Mouse (Mus musculus): Measurements from ENCODE around the gene Atg16l1. TPM values are rescaled to one million over a fixed set of nuclear protein-coding genes. Genes with fewer than 3 reads are reported as not detected.
"Not testable (repeated sequence)": the region's sequence is repeated elsewhere in the genome, so short reads cannot be mapped to it uniquely, and the experiment has no call there.

Atg16l1 gene
- total RNA-seq, 4 experiments from 2014 or later = 14.4 to 18.5 (median 16.4) TPM

DNA sequence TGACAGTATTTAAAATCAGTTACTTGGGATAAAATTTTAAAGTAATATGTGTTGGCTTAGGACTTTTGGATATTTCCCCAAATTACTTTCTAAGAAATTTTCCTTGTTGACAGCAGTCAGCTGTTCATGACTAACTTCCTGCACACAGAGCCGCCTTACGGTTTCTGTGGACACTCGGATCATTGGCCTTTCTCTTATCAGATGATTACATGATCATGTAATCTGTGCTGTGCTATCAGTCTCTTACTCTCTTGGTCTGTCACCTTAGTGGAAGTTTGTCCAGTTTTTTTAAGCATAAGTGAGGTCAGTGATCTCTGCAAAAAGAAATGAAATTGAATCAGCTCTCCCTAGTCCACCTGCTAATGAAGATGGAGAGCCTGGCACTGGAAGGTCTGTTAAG is 16.1 kb downstream of the Atg16l1 start:
- no peak for DNase-seq (ENCODE audit: low spot score in 2 of 2)

DNA sequence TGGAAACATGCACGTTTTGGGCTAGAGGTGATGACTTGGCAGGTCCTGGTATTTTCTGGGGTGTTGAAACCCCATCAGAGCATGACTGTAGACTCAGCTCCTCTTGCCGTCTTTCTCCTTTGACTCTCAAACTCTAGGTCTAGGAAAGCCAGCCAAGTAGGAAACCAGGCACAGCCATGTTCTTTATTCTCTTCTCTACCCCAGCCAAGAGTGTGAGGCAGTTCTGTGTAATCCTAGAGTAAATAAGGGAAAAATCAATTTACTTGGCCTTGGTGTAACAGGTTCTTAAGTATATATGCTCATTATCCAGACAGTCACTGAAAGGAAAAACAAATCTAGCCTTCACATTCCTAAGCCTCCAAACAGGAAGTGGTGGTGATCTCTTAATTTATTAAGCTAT is 17.7 kb downstream of the Atg16l1 start:
- no peak for DNase-seq (ENCODE audit: low spot score in 2 of 2)

DNA sequence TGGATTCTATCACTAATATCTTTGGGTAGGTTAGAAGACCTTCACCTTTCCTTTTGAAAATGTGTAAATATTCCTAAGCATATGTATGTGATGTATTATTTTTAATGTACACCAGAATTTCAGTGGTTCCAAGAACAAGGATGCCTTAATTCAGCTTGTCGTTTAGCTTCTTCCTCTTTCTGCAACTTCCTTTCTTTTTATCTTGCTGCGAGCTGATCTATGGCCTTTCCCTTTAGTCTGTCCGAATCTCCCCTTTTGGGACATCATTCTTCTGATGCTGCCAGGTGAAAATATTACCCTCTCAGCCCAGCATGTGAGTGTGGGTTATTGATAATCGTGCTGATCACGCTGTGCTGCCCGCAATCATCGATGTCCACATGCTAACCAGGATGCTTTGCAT is 19.2 kb downstream of the Atg16l1 start:
- no peak for DNase-seq (ENCODE audit: low spot score in 2 of 2)

DNA sequence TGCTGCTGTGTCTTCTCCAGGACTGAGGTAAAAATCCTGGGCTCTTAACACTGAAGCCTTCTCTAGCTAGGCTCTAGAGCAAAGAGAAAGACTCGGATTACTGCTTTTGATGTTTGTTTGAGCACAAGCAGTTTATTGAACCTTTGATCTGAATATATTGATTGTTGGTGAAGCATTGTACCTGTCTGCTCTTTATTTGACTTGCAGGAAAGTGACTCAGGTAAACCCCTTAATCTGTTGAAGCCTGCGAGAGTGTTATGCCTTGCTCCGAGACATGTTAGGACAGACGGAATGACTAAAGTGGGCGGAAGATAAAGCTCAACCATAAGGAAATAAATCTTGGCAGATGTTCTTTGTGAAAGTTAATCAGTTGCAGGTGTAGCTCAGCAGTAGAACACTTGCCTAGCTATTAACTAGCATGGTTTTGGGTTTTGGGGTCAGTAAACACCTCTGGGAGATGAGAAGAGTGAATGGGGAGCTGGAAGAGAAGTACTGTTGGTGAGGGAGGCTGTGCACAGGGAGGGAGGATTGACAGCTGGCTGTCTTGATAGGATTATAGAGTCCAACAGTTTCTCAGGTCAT is 23.6 kb downstream of the Atg16l1 start:
- no peak for DNase-seq (ENCODE audit: low spot score in 2 of 2)

DNA sequence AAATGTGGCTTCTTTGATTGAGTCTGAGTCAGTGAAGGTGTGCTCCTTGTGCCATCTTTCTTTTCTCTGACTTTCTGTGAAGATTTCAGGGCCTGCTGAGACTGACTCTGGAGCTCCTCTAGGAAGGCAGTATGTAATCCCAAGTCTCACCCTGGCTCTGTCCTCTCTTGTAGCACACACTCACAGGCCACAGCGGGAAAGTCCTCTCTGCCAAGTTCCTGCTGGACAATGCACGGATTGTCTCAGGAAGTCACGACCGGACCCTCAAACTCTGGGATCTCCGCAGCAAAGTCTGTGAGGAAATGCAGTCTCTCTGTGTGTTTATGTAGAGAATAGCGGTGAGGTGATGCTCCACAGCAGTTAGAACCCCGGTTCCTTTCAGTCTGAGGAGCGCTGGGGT is 30.0 kb downstream of the Atg16l1 start:
- DNase-seq (ENCODE audit: low spot score in 2 of 2) = no peak

DNA sequence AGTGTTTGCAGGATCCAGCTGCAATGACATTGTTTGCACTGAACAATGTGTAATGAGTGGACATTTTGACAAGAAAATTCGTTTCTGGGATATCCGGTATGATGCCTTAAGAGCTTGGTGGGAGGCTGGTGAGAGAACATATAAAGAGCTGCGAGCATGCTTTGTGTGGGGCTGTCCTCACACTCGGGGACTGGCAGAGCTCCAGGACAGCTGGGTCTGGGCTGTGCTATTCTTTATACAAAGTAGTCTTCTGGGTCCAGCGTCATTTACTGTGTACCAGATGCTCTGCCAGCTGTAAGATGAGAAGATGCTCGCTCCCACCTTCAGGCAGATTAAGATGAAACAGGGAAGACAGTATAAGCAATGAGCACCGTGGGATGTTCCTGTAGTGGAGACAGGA is 30.6 kb downstream of the Atg16l1 start:
- DNase-seq (ENCODE audit: low spot score in 2 of 2) = no peak

DNA sequence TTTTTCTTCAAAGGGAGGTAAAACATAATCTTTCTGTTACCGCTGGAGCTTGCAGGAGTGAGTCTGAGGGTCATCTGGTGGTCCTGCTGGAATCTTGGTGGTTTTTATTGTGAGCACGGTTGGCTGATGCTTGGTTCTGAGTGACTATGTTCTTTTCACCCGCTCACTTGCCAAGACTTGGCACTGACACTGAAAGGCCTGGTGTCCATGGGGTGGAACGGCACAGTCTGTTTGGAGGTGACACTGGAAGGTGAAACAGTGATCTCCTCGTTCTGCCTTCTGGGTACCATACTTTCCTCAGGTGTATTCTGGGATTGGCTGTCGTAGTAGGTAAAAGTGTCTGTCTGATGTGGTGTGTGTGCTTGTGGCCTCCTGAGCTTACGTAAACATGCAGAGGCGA is 34.0 kb downstream of the Atg16l1 start:
- DNase-seq (ENCODE audit: low spot score in 2 of 2) = no peak

DNA sequence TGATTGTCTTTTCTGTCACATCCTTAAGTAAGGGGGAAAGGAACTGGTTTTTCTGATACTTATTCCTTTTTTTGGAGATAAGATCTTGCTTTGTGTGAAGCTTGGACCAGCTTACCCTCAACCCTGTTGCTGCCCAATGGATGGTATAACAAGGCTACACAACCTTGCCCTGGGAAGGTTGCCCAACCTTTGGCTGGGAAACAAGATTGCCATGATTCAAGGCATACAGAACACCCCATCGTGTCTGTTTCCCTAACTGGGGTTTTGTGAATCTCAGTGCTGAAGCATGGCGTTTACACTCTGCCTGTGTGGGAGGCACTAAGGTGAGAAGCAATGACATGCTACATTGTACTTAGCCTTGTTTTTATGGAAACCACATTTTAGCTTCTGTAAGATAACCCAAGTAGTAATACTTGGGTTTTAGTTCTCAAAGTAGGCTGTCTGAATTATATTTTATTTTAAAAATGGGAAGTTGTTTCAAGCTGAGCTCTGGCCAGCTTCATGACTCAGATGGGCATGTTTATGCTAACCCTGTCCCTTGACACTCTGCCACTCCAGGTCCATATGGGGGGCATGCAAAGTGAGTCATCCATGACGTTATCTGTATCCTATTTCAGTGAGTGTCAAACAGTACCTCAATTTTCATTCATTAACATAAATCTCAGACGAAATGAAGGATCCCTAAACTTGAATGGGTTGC is 36.9 kb downstream of the Atg16l1 start:
- no peak for DNase-seq (ENCODE audit: low spot score in 2 of 2)

DNA sequence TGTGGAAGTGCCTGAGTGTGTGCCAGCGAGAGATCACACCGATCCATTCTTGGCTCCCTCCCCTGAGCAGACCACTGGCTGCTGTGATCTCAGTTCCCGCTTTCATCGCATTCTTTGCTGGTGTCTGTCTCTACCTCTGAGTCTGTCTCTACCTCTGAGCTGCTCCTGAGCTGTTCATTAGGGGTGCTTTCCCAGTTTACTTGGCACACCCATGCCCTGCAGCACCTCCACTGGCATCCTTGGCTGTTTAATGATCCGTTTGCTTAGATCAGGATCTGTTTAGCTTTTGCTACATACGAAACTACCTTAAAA is 37.4 kb downstream of the Atg16l1 start:
- no peak for DNase-seq (ENCODE audit: low spot score in 2 of 2)

DNA sequence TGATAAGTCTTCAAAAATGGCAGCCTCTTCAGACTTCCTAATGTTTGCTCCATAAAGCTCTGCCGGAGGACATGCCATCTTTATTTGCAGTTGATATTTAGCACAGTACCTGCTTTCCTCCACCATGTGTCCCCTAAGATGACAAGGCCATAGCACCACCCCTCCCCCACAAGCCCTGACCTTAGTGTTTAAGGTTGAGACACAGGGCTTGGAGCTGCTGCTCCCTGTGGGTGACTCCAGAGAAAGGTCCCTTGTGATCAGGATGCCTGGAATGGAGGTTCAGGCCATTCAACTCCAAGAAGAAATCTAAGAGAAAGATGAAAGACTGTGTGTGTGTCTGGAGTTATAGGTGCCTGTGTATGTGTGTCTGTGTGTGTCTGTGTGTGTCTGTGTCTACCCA is 42.0 kb downstream of the Atg16l1 start:
- no peak for DNase-seq (ENCODE audit: low spot score in 2 of 2)

DNA sequence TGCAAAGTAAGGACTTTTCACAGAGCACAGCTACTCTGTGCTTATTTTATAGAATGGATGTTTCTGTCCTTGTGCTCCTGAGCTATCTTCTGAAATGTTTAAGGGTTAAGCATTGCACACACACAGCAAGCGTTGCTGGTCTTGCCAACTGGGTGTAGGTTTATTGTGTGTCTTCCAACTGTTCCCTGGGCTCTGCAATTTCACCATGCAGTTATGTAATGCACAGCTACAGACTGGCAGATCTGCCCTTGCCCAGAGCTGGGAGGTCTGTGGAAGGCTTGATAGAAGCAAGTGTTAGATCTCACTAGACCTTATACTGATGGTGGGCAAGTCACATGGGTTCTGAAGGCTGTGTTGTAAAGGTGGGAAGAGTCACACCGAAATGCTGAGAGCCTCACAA is 42.6 kb downstream of the Atg16l1 start:
- DNase-seq (ENCODE audit: low spot score in 2 of 2) = no peak

DNA sequence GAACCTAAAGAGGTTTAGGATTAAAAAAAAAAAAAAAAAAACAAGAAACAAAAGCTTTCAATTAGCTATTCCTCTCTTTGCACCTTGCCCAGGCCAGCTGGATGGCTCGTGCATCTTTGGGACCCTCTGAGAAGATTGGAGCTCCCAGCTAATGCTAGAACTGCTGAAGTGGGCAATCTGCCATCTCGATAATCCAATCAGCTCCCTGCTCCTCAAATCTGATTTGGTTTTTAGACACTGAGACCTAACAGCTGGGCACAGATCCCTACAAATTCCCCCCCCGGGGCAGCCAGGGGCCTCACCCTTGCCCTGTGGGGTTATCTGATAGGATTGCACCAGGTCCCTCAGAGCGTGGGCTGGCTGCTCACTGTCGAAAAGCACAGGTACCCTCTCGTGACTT is 47.9 kb downstream of the Atg16l1 start, which contains the start of gene Sag:
TSS of gene Sag (plus strand) at position 105 of the 400 bp plus-strand sequence.
- DNase-seq (ENCODE audit: low spot score in 2 of 2) = no peak

DNA sequence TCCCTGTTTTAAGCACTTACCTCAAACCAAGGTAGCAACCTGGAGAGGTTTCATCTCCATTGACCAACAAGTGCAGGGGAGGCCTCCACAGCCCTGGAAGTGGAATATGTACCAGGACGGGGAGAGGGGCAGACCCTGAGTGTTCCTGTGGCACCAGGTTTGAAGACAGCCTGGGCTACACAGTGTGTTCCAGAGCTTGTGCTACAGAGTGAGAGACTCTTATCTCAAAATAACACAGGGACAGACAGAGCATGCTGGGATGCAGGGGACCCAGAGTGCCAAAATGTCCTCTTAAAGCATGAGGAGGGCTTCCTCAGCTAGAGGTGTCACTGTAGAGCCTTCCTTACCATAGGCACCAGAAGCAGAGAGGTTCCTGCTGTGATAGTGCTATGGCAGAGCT is 52.1 kb downstream of the Atg16l1 start:
- DNase-seq (ENCODE audit: low spot score in 2 of 2) = no peak

DNA sequence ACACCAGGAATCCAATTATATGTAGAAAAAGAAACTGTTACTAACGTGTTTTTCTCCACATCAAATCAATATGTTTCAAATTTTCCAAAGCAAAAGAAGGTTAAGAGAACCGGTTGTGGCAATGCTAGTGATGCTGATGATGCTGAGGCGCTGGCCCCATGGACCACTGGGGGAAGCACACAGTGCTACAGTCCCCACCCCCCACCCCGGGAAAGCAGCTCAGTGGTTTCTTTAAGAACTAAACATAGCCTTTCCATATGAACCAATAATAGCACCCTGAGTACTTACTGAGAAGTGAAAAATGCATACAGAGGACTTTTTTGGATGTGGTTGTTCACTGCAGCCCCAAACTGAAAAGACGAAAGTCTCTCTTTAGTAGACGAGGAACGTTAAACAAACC is 55.7 kb downstream of the Atg16l1 start:
- no peak for DNase-seq (ENCODE audit: low spot score in 2 of 2)

DNA sequence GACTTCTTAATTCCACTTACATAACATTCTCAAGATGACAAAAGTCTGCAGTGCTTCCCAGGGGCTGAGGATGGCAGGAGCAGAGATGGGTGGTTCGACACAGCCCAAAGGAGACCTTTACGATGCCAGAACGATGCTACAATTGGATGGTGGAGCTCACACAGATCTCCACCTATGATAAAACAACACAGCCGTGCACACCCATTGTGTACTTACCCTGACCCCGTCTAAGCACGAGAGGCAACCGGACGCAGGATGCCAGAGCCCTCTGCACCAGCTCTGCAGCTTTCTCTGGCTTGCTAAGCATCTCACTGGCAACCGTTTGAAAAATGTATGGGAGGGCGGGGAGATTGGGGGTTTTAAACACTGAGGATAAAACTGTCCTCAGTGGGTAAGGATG is 56.4 kb downstream of the Atg16l1 start:
- DNase-seq (ENCODE audit: low spot score in 2 of 2) = no peak

DNA sequence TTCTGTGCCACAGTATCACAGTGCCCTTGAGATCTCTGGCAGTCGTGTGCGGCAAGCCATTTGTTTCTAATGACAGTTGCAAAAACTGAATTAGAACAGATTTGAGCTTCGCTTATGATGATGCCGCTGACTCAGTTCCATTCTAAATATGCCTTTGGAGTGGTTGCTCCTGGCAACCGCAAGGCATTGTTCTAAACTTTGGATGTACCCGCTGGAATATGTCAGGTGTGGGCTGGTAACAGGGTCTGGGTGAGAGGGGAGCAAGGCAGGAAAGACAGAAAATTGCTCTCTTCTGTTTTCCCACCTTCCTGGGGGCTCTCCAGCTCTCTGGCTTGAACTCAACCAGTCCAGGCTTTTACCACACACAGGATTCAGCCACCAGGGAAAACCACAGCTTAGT is 57.5 kb downstream of the Atg16l1 start:
- no peak for DNase-seq (ENCODE audit: low spot score in 2 of 2)

DNA sequence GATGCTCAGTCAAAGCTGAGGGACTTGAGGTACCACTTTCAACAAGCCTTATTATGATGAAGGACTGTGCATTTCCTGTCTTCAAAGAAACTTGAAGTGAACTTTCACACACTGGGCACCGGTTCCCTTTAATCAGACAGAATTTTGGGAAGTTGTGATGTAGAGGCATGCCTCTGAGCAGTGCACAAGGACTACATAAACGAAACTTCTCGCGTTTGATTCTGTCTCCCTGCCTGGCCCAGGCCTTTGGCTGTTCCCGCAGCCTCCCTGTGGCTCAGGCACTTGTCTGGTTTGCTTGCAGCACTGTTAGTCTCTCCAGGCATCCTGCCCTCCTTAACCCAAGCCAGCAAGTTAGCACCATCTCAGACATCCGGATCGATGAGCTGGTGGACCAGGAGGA is 58.0 kb downstream of the Atg16l1 start:
- no peak for DNase-seq (ENCODE audit: low spot score in 2 of 2)

DNA sequence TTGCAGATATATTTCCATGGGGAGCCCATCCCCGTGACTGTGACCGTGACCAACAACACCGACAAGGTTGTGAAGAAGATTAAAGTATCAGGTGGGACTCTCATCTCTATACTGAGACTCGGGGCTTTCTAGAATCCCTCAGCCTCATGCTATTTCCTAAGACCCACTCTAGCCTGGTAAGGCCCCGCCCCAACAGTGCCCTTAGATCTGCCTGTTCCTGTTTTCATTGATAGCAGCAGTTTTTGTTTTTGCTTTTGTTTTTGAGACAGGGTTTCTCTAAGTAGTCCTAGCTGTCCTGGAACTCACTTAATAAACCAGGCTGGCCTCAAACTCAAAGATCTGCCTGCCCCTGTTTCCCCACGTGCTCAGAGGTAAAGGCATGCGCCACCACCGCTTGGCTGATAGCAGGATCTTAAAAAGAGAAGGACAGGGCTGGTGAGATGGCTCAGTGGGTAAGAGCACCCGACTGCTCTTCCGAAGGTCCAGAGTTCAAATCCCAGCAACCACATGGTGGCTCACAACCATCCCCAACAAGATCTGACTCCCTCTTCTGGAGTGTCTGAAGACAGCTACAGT is 68.8 kb downstream of the Atg16l1 start:
- no peak for DNase-seq (ENCODE audit: low spot score in 2 of 2)

DNA sequence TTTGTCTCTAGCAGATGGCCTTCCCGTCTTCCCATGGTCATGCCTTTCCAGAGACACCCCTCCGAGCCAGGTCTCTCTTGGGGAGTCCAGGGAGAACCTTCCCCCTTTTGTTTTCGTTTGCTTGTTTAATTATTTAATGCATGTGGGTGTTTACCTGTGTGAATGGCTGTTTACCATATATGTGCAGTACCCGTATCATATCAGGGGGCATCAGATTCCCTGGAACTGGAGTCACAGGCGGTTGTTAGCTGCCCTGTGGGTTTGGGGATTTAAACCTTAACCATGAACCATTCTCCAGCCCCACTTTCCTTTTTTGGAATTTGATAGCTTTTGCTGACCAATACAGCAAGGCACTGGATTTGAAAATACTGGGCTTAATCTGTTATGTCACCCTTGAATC is 69.6 kb downstream of the Atg16l1 start:
- no peak for DNase-seq (ENCODE audit: low spot score in 2 of 2)

DNA sequence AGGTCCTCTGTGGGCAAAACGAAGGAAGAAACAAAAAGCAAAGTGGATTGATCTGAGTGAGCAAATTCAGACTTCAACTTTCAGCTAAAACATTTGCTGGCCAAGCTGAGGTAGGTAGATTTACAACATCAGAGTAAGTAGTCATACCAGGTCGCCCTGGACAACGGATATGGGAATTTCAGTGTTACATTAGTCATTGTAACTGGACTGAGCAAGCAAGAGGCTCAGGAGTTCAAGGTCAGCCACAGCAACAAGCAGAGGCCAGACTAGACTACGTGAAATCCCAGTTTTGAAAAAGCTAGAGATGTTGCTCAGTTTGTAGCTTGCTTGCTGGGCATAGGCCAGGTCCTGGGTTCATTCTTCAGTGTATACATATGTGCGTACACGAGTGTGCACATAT is 70.3 kb downstream of the Atg16l1 start:
- DNase-seq (ENCODE audit: low spot score in 2 of 2) = no peak

DNA sequence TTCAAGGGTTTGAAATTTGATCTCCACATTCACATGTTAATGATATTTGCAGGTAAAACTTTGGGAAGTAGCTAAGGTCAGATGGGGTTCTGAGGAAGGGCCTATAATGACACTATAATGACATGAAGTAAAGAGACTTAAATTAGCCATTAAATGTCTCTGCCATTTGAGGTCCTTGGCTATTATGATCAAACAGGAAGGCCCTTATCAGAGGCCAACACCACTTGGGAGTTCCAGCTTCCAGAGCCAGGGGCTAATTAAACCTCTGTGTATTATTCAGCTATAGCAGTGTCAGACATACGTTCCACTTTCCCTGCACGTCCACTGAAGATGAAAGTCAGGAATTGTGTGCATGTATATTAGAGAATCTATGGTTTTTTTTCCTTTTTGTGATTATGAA is 70.8 kb downstream of the Atg16l1 start:
- DNase-seq (ENCODE audit: low spot score in 2 of 2) = no peak

DNA sequence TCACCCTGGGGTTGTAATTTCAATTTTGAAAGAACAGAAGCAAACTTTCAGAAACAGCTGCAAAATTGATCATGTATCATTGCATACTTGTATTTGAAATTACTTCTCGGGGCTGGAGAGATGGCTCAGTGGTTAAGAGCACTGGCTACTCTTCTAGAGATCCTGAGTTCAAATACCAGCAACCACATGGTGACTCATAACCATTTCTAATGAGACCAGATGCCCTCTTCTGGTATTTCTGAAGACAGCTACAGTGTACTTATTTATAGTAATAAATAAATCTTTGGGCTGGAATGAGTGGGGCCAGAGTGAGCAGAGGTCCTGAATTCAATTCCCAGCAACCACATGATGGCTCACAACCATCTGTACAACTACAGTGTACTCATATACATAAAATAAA is 71.8 kb downstream of the Atg16l1 start:
- DNase-seq (ENCODE audit: low spot score in 2 of 2) = not testable (repeated sequence)

DNA sequence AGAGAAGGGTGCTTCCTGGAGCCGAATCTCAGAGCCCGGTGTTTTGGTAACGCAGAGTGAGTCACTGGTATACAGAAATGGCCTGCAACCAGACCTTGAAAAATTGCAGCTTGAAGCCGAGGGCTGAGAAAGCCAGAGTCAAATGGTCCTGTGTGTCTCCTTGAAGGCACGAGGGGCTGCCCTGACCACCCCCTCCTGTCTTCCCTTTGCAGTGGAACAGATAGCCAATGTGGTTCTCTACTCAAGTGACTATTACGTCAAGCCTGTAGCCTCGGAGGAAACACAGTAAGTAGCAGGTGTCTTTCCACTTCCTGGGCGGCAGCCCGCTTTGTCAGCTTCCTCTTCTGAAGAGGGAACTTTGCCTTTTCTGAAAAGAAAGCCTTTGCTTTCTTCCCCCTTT is 72.5 kb downstream of the Atg16l1 start:
- no peak for DNase-seq (ENCODE audit: low spot score in 2 of 2)
